Mouse (Mus musculus) midbrain, embryonic 14.5 days (tissue): ENCODE measurements around the gene Sprr2a1. TPM values are rescaled to one million over a fixed set of nuclear protein-coding genes. Genes with fewer than 3 reads are reported as not detected.
"Not testable (repeated sequence)": the region's sequence is repeated elsewhere in the genome, so short reads cannot be mapped to it uniquely, and the experiment has no call there.

Experiments
- ATAC-seq: fragments of 200-750 bp; cut with Nextera tagmentation; 2 replicates; pipeline ENCODE4 v1.8.0; 2017; ENCODE audit warnings: moderate number of reproducible peaks, moderate library complexity; ENCODE audit not compliant: low FRiP score, low TSS enrichment
- DNase-seq: peaks from one replicate; pipeline ENCODE4 v3.0.0-alpha.2; 2015
- H3K27ac ChIP-seq: fragments of 300-500 bp; sonication (generic); replicated peaks from 2 replicates; pipeline ENCODE4 v1.5.1; 2014; ENCODE audit warnings: mild to moderate bottlenecking, low read depth, low read length, moderate library complexity
- H3K27me3 ChIP-seq: fragments of 300-500 bp; sonication (generic); 2 replicates; pipeline ENCODE4 v1.6.1; 2014; ENCODE audit warnings: low read length, control low read depth, mixed read lengths; ENCODE audit not compliant: control insufficient read depth, insufficient read depth
- H3K36me3 ChIP-seq: fragments of 300-500 bp; sonication (generic); 2 replicates; pipeline ENCODE4 v1.6.1; 2014; ENCODE audit warnings: low read length, control low read depth; ENCODE audit not compliant: control insufficient read depth, insufficient read depth
- H3K4me1 ChIP-seq: fragments of 300-500 bp; sonication (generic); 2 replicates; pipeline ENCODE4 v1.6.1; 2014; ENCODE audit warnings: mild to moderate bottlenecking, antibody characterized with exemption, low read length, control low read depth; ENCODE audit not compliant: control insufficient read depth, insufficient read depth
- H3K4me2 ChIP-seq: fragments of 300-500 bp; sonication (generic); 2 replicates; pipeline ENCODE4 v1.6.1; 2014; ENCODE audit warnings: mild to moderate bottlenecking, low read length, moderate library complexity
- H3K4me3 ChIP-seq: fragments of 300-500 bp; sonication (generic); replicated peaks from 2 replicates; pipeline ENCODE4 v1.5.1; 2014; ENCODE audit warnings: low read depth, low read length
- H3K9ac ChIP-seq: fragments of 300-500 bp; sonication (generic); replicated peaks from 2 replicates; pipeline ENCODE4 v1.6.1; 2014; ENCODE audit warnings: mild to moderate bottlenecking, low read length, moderate library complexity
- H3K9me3 ChIP-seq: fragments of 300-500 bp; sonication (generic); 2 replicates; pipeline ENCODE4 v1.6.1; 2016; ENCODE audit warnings: low read length, control low read depth, mixed read lengths; ENCODE audit not compliant: control insufficient read depth
- WGBS: fragments of 180-500 bp; shearing (Covaris S2); extraction: QIAGEN DNeasy Blood & Tissue Kit; methylation state at CpG from one replicate; pipeline ENCODE4 v1.1.7; 2014; 5-methylcytosine and 5-hydroxymethylcytosine counted together
- polyA plus RNA-seq: library from polyadenylated mRNA; unstranded; fragments of >200 nt; fragmentation: Nextera tagmentation; extraction: Ambion mirVana; gene quantifications from 2 replicates; pipeline ENCODE4 v1.2.1, GENCODE M21; 2014

Sprr2a1 gene
- polyA plus RNA-seq: not detected in 2 replicates

- not testable (repeated sequence) for H3K9ac ChIP-seq, H3K4me2 ChIP-seq, H3K4me1 ChIP-seq, H3K9me3 ChIP-seq, H3K36me3 ChIP-seq, DNase-seq, H3K4me3 ChIP-seq, ATAC-seq, H3K27ac ChIP-seq, H3K27me3 ChIP-seq
- no CpG with 5 or more reads among the region's 2 CpGs for WGBS
These were observed at the start of gene Sprr2a1, which contains the start of gene Sprr2a2 for GRCm38 (mm10) chr3:92215569-92215968. TSS of gene Sprr2a1 (plus strand) at chr3:92215799. TSS of gene Sprr2a2 (plus strand) at chr3:92215920.

DNA sequence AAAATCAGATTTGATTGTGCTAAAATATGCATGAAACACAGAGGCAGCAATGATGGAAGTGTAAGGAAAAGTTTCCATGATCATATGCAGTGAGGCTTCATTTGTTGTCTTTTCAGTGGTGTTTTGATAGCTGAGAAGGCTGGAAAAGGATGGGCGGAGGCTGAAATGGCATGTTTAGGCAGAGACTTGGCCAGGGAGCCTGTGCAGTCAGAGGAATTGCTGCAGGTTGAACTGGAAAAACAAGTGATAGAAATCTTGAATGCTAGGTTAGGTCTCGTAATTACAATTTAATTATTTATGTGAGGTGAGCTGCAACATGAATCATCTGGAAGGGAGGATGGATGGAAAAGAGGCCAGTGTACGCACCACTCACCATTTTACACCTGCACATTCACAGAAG, 45.8 kb upstream of the Sprr2a1 start:
- Histone ChIP-seq H3K36me3 (no peaks in the 10 kb centered on the region), H3K27ac (no peak overlapping the region), H3K4me3 (no peak overlapping the region), H3K4me2 (no peak overlapping the region), H3K27me3 (no peaks in the 10 kb centered on the region), H3K4me1 (no peaks in the 10 kb centered on the region), H3K9ac (no peak overlapping the region), H3K9me3 (no peaks in the 10 kb centered on the region)
- 91% methylated on average over 3 of the region's 3 CpGs for WGBS
- DNase-seq: no peak
- ATAC-seq: no peak

DNA sequence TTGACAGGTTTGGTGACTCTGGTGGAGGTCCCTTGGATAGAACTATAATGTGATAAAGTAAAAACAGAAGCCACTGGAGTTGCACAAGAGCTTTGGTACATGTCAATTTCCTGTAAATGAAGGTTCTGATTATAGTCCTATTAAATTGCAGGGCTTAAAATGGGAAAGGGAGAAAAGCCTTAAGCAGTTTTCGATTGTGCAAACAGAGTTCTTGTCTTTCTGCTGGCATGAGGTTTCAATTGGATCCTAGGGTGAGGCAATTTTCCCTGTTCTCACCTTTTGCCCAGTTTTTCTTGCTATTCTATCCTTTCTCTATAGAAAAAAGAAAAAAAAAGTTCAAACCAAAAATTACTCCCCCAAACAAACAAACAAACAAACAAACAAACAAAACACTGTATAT, 38.7 kb upstream of the Sprr2a1 start:
- 81% methylated on average over 1 of the region's 1 CpGs for WGBS
- H3K4me3 ChIP-seq: no peak overlapping the region
- no peaks in the 10 kb centered on the region for H3K4me1 ChIP-seq
- DNase-seq: no peak
- no peak overlapping the region for H3K9ac ChIP-seq
- no peak overlapping the region for H3K27ac ChIP-seq
- no peak overlapping the region for H3K4me2 ChIP-seq
- ATAC-seq: no peak
- H3K36me3 ChIP-seq: no peaks in the 10 kb centered on the region
- no peaks in the 10 kb centered on the region for H3K27me3 ChIP-seq
- no peaks in the 10 kb centered on the region for H3K9me3 ChIP-seq

GRCm38 (mm10) chr3:92195512-92196200, 19.9 kb upstream of the Sprr2a1 start:
- Histone ChIP-seq H3K4me3 (no peak overlapping the region), H3K27ac (no peak overlapping the region), H3K36me3 (no peaks in the 10 kb centered on the region), H3K4me2 (no peak overlapping the region), H3K27me3 (no peaks in the 10 kb centered on the region), H3K4me1 (no peaks in the 10 kb centered on the region), H3K9me3 (no peaks in the 10 kb centered on the region), H3K9ac (no peak overlapping the region)
- DNase-seq (no peak), ATAC-seq (peak; percentile 43; the same call in 1 of the 2 replicates)
- 86% methylated on average over 6 of the region's 6 CpGs for WGBS

- H3K27me3 ChIP-seq, H3K4me3 ChIP-seq, H3K9ac ChIP-seq, H3K27ac ChIP-seq, H3K36me3 ChIP-seq, H3K9me3 ChIP-seq, H3K4me2 ChIP-seq, DNase-seq, H3K4me1 ChIP-seq, ATAC-seq: not testable (repeated sequence)
- WGBS: no CpG with 5 or more reads among the region's 16 CpGs
These were observed 4.3 kb upstream of the Sprr2a1 start for GRCm38 (mm10) chr3:92211133-92211925.

- H3K27ac ChIP-seq, H3K9ac ChIP-seq, H3K27me3 ChIP-seq, H3K36me3 ChIP-seq, H3K4me1 ChIP-seq, H3K4me3 ChIP-seq, ATAC-seq, H3K4me2 ChIP-seq, DNase-seq, H3K9me3 ChIP-seq: not testable (repeated sequence)
- no CpG with 5 or more reads among the region's 1 CpGs for WGBS
These were observed 3.5 kb upstream of the Sprr2a1 start for GRCm38 (mm10) chr3:92212059-92212458.

GRCm38 (mm10) chr3:92213651-92214050, 1.9 kb upstream of the Sprr2a1 start:
- not testable (repeated sequence) for H3K36me3 ChIP-seq, H3K4me2 ChIP-seq, H3K4me1 ChIP-seq, H3K9ac ChIP-seq, H3K27me3 ChIP-seq, ATAC-seq, DNase-seq, H3K27ac ChIP-seq, H3K4me3 ChIP-seq, H3K9me3 ChIP-seq

GRCm38 (mm10) chr3:92219031-92219430, 3.4 kb downstream of the Sprr2a1 start:
- H3K9ac ChIP-seq, H3K27me3 ChIP-seq, H3K4me3 ChIP-seq, H3K36me3 ChIP-seq, DNase-seq, H3K9me3 ChIP-seq, H3K4me2 ChIP-seq, H3K27ac ChIP-seq, H3K4me1 ChIP-seq: not testable (repeated sequence)
- WGBS: no CpG with 5 or more reads among the region's 8 CpGs
- peak; percentile 55 for ATAC-seq

DNA sequence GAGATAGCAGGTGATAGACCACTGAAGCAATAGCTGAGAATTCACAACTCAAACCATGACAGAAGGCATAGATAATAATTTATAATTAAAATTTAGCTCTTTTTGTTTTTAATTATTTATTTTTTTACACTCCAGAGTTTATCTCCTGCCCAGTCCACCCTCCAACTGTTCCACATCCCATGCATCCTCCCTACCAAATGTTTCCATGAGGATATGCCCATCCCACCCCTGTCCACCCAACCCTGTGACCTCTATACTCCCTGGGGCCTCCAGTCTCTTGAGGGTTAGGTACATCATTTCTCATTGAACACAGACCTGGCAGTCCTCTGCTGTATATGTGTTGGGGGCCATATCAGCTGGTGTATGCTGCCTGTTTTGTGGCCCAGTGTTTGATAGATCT, 8.1 kb downstream of the Sprr2a1 start:
- H3K4me2 ChIP-seq, H3K9me3 ChIP-seq, H3K4me3 ChIP-seq, H3K36me3 ChIP-seq, DNase-seq, H3K4me1 ChIP-seq, H3K27ac ChIP-seq, H3K9ac ChIP-seq, H3K27me3 ChIP-seq: not testable (repeated sequence)
- peak; percentile 61 for ATAC-seq
